Mouse (Mus musculus) lung, postnatal 0 days (tissue): ENCODE measurements around the gene Ppp1r14d.

Experiments
- CTCF ChIP-seq: IDR thresholded peaks from 2 replicates; pipeline ENCODE4 v1.5.1; 2016; ENCODE audit warnings: antibody characterized with exemption, mild to moderate bottlenecking
- EP300 ChIP-seq: IDR thresholded peaks from 2 replicates; pipeline ENCODE4 v1.6.1; 2016; ENCODE audit warnings: antibody characterized with exemption, mild to moderate bottlenecking, control low read depth

DNA sequence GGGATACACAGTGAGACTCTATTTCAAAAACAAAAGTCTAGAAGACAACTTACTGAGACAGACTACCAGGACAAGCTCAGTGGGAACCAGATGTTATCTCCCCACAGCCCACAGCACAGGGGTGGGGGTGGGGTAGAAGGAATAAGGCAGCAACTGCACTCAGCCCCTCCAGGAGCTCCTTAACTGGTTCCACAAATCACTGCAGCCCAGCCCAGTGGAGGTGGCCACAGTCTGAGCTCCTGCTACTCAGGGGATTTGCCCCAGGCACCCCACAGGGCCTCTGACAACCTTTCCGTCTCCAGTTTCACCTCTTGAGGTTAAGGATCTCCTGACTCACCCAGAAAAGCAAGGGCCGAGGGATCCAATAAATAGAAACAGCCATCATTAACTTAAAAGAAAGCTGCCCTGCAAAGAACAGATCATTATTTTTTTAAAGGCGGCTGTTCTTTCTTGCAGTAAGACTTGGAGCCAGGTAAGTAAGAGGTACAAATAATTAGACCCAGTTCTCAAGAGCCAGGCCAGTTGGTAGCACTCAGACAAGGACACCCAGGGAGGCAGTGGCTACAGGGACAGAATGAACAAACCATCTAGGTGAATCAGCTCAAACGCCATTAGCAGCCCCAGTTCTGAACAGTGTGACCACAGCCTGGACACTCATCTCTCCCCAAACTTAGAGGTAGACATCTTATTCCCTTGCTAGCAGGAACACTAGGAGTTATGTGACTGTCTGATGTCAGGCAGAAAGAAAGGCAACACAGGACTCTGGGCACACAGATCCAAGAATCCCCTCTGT lies 33.2 kb downstream of the Ppp1r14d start:
- TF ChIP-seq EP300 (no peak), CTCF (no peak)
